Mouse (Mus musculus): Measurements from ENCODE around the gene Avil. TPM values are rescaled to one million over a fixed set of nuclear protein-coding genes. Genes with fewer than 3 reads are reported as not detected.

Avil gene
- polyA plus RNA-seq, 1 experiment from 2014 or later = 0.55 TPM

DNA sequence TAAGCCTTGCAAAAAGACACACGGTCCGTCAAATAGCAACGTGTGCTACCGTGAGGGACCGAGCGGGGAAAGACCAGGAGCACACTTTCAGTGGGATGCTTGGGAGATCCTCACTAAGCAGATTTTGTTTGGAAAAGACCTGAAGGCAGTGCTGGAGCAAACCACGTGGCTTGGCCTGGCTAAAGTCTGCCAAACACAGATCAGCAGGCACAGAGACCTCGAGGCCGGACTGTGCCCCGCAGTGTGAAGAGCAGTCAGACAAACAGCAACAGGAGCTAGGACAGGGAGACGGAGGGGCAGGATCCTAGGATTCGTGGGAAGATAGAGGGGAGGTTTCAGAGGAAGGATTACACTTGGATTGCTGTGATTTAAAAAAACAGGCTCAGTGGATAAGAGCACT is 35.8 kb downstream of the Avil start:
- Histone ChIP-seq H3K36me3 (no peaks in the 10 kb centered on the region), H3K27ac (no peak overlapping the region), H3K27me3 (peaks cover 15% of the 10 kb centered on the region), H3K4me3 (no peak overlapping the region), H3K4me1 (replicated peaks) (peaks cover 6% of the 10 kb centered on the region), H3K4me2 (no peak overlapping the region), H3K9ac (no peak overlapping the region), H3K9me3 (replicated peaks) (no peaks in the 10 kb centered on the region)
- WGBS = 74% methylated on average over 12 of the region's 12 CpGs
- no peak for ATAC-seq (replicated peaks; ENCODE audit: insufficient number of reproducible peaks, insufficient read depth, low FRiP score, low read depth)

GRCm38 (mm10) chr10:127037641-127038040 is 37.1 kb downstream of the Avil start:
- Histone ChIP-seq H3K27me3 (peaks cover 16% of the 10 kb centered on the region), H3K9me3 (replicated peaks) (no peaks in the 10 kb centered on the region), H3K4me2 (no peak overlapping the region), H3K4me3 (no peak overlapping the region), H3K27ac (no peak overlapping the region), H3K4me1 (replicated peaks) (peaks cover 11% of the 10 kb centered on the region), H3K9ac (no peak overlapping the region), H3K36me3 (no peaks in the 10 kb centered on the region)
- WGBS = 65% methylated on average over 12 of the region's 12 CpGs
- no peak for ATAC-seq (replicated peaks; ENCODE audit: insufficient number of reproducible peaks, insufficient read depth, low FRiP score, low read depth)

- peak overlapping the region; percentile 100 for H3K4me2 ChIP-seq
- H3K9ac ChIP-seq = peak overlapping the region; percentile 76
- 2% methylated on average over 20 of the region's 20 CpGs for WGBS
- peaks cover 15% of the 10 kb centered on the region for H3K4me1 ChIP-seq (replicated peaks)
- no peaks in the 10 kb centered on the region for H3K9me3 ChIP-seq (replicated peaks)
- no peak for ATAC-seq (replicated peaks; ENCODE audit: insufficient number of reproducible peaks, insufficient read depth, low FRiP score, low read depth)
- peak overlapping the region; percentile 98 for H3K4me3 ChIP-seq
- peak overlapping the region; percentile 4; the same call in 1 of the 2 replicates for H3K27ac ChIP-seq
- peaks cover 9% of the 10 kb centered on the region; the same call in 1 of the 2 replicates for H3K36me3 ChIP-seq
- peaks cover 16% of the 10 kb centered on the region for H3K27me3 ChIP-seq
Measured at GRCm38 (mm10) chr10:127040569-127041214, 40.2 kb downstream of the Avil start.

GRCm38 (mm10) chr10:127041274-127041766 is 40.8 kb downstream of the Avil start, which contains the start of the genes Mettl1 and Eef1akmt3:
Mettl1 (plus strand) TSS chr10:127041414.
Eef1akmt3 (minus strand) TSS chr10:127041513.
- Histone ChIP-seq H3K4me1 (replicated peaks) (peaks cover 15% of the 10 kb centered on the region), H3K27me3 (peaks cover 16% of the 10 kb centered on the region), H3K4me2 (peak within 1 kb of the TSS; percentile 100), H3K27ac (peak within 1 kb of the TSS; percentile 78), H3K9me3 (replicated peaks) (no peaks in the 10 kb centered on the region), H3K4me3 (peak within 1 kb of the TSS; percentile 98), H3K9ac (peak within 1 kb of the TSS; percentile 76), H3K36me3 (peaks cover 9% of the 10 kb centered on the region; the same call in 1 of the 2 replicates)
- 0% methylated on average over 28 of the region's 28 CpGs for WGBS
- ATAC-seq (replicated peaks; ENCODE audit: insufficient number of reproducible peaks, insufficient read depth, low FRiP score, low read depth) = peak; percentile 61

DNA sequence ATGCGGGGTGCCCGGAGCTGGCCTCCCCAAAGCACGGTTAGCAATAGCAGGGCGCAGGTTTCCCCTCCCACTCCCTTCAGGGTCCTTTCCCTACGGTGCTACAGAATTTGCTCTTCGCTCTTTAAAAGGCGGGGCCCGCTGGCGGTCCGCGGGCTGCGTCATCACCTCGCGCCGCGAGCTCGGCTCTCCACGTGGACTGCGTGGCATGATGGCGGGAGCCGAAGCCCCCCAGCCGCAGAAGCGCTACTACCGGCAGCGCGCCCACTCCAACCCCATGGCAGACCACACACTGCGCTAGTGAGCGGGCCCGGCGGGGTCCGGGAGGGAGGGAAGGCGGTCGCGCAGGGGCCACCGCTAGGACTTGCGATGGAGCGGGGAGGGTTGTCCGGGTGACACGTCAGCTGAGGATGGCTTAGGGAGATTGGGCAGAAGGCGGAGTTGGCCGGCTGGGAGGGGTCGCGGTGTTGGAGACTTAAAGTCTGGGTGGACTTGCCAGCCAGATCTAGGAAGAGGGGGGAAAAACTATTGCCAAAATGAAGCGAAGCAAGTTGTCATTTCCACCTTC is 41.3 kb downstream of the Avil start:
- no peaks in the 10 kb centered on the region for H3K9me3 ChIP-seq (replicated peaks)
- peaks cover 9% of the 10 kb centered on the region; the same call in 1 of the 2 replicates for H3K36me3 ChIP-seq

GRCm38 (mm10) chr10:127042468-127043115 is 42.1 kb downstream of the Avil start:
- Histone ChIP-seq H3K4me1 (replicated peaks) (peaks cover 15% of the 10 kb centered on the region), H3K4me3 (peak overlapping the region; percentile 98), H3K4me2 (peak overlapping the region; percentile 100), H3K36me3 (peaks cover 9% of the 10 kb centered on the region; the same call in 1 of the 2 replicates), H3K27me3 (peaks cover 23% of the 10 kb centered on the region), H3K9me3 (replicated peaks) (no peaks in the 10 kb centered on the region), H3K9ac (peak overlapping the region; percentile 76), H3K27ac (peak overlapping the region; percentile 78)
- WGBS = 16% methylated on average over 5 of the region's 5 CpGs
- ATAC-seq (replicated peaks; ENCODE audit: insufficient number of reproducible peaks, insufficient read depth, low FRiP score, low read depth) = no peak

More for the DNA sequence above, 41.3 kb downstream of the Avil start:
- H3K4me2 ChIP-seq = peak overlapping the region; percentile 100
- H3K4me1 ChIP-seq (replicated peaks) = peaks cover 15% of the 10 kb centered on the region
- peak; percentile 86 for ATAC-seq (replicated peaks; ENCODE audit: insufficient number of reproducible peaks, insufficient read depth, low FRiP score, low read depth)
- under 1% methylated on average over 44 of the region's 44 CpGs for WGBS
- peaks cover 16% of the 10 kb centered on the region for H3K27me3 ChIP-seq
- peak overlapping the region; percentile 78 for H3K27ac ChIP-seq
- peak overlapping the region; percentile 76 for H3K9ac ChIP-seq
- peak overlapping the region; percentile 98 for H3K4me3 ChIP-seq

DNA sequence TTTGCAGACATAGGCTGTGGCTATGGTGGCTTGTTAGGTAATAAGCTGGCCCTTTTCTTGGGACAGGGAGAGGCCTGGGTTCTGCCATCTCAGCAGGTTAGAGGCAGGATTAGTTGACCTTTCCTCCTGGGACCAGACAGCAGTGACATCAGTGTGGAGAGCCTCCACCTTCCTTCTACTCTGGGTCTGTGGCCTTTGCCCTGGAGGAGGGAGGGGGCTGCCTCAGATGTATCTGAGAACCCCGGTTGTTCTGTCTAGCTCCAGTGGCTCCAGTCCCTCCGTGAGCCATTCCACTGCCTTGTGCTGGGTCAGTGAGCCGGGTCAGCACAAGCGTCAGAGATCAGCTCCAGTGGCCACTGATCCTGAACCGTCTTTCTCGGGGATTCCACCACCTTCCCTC is 42.7 kb downstream of the Avil start:
- no peak overlapping the region for H3K9ac ChIP-seq
- H3K4me1 ChIP-seq (replicated peaks) = peaks cover 15% of the 10 kb centered on the region
- peaks cover 9% of the 10 kb centered on the region; the same call in 1 of the 2 replicates for H3K36me3 ChIP-seq
- no peak overlapping the region for H3K4me2 ChIP-seq
- peaks cover 29% of the 10 kb centered on the region for H3K27me3 ChIP-seq
- WGBS = 86% methylated on average over 6 of the region's 6 CpGs
- H3K4me3 ChIP-seq = no peak overlapping the region
- no peak overlapping the region for H3K27ac ChIP-seq
- ATAC-seq (replicated peaks; ENCODE audit: insufficient number of reproducible peaks, insufficient read depth, low FRiP score, low read depth) = no peak
- H3K9me3 ChIP-seq (replicated peaks) = no peaks in the 10 kb centered on the region

GRCm38 (mm10) chr10:127047954-127048353 is 47.4 kb downstream of the Avil start, which contains the start of gene Cyp27b1:
Cyp27b1 (plus strand) TSS chr10:127048250.
- H3K9ac ChIP-seq = no peak within 1 kb of the TSS
- no peak for ATAC-seq (replicated peaks; ENCODE audit: insufficient number of reproducible peaks, insufficient read depth, low FRiP score, low read depth)
- no peaks in the 10 kb centered on the region for H3K9me3 ChIP-seq (replicated peaks)
- H3K27me3 ChIP-seq = peaks cover 59% of the 10 kb centered on the region
- H3K4me1 ChIP-seq (replicated peaks) = peaks cover 19% of the 10 kb centered on the region
- H3K36me3 ChIP-seq = peaks cover 9% of the 10 kb centered on the region; the same call in 1 of the 2 replicates
- H3K4me2 ChIP-seq = peak within 1 kb of the TSS; percentile 53
- no peak within 1 kb of the TSS for H3K27ac ChIP-seq
- 30% methylated on average over 5 of the region's 5 CpGs for WGBS
- peak within 1 kb of the TSS; percentile 28 for H3K4me3 ChIP-seq

- Histone ChIP-seq H3K9me3 (replicated peaks) (no peaks in the 10 kb centered on the region), H3K4me2 (peak overlapping the region; percentile 53), H3K27ac (no peak overlapping the region), H3K9ac (no peak overlapping the region), H3K27me3 (peaks cover 62% of the 10 kb centered on the region), H3K36me3 (peaks cover 9% of the 10 kb centered on the region; the same call in 1 of the 2 replicates), H3K4me3 (peak overlapping the region; percentile 28), H3K4me1 (replicated peaks) (peaks cover 18% of the 10 kb centered on the region)
- WGBS = 5% methylated on average over 35 of the region's 35 CpGs
- no peak for ATAC-seq (replicated peaks; ENCODE audit: insufficient number of reproducible peaks, insufficient read depth, low FRiP score, low read depth)
Measured at GRCm38 (mm10) chr10:127048608-127049394, 48.3 kb downstream of the Avil start.

GRCm38 (mm10) chr10:127049395-127050118 is 49.0 kb downstream of the Avil start:
- H3K9me3 ChIP-seq (replicated peaks) = no peaks in the 10 kb centered on the region
- 0 out of 2 replicates have a peak, but pooled peaks have one; percentile 20 for ATAC-seq (replicated peaks; ENCODE audit: insufficient number of reproducible peaks, insufficient read depth, low FRiP score, low read depth)
- H3K27me3 ChIP-seq = peaks cover 62% of the 10 kb centered on the region
- H3K36me3 ChIP-seq = peaks cover 6% of the 10 kb centered on the region; the same call in 1 of the 2 replicates
- H3K27ac ChIP-seq = no peak overlapping the region
- peak overlapping the region; percentile 53 for H3K4me2 ChIP-seq
- H3K4me3 ChIP-seq = peak overlapping the region; percentile 28
- H3K9ac ChIP-seq = no peak overlapping the region
- H3K4me1 ChIP-seq (replicated peaks) = peaks cover 18% of the 10 kb centered on the region
- WGBS = 2% methylated on average over 29 of the region's 29 CpGs
